Mouse (Mus musculus): ENCODE measurements around the gene Cav2.

Gene Cav2

GRCm38 (mm10) chr6:17314659-17315616, 34.0 kb downstream of the Cav2 start:
- no peak for DNase-seq

GRCm38 (mm10) chr6:17316294-17317166, 35.5 kb downstream of the Cav2 start:
- no peak for DNase-seq

GRCm38 (mm10) chr6:17317167-17317524, 36.2 kb downstream of the Cav2 start:
- no peak for DNase-seq

GRCm38 (mm10) chr6:17317944-17318343, 37.0 kb downstream of the Cav2 start:
- DNase-seq = no peak

- DNase-seq = no peak
These were observed 41.0 kb downstream of the Cav2 start for GRCm38 (mm10) chr6:17321976-17322375.

GRCm38 (mm10) chr6:17327216-17327615, 46.2 kb downstream of the Cav2 start:
- DNase-seq = no peak

- no peak for DNase-seq
These were observed 48.8 kb downstream of the Cav2 start for GRCm38 (mm10) chr6:17329801-17330200.

- DNase-seq = no peak
These were observed 56.7 kb downstream of the Cav2 start for GRCm38 (mm10) chr6:17337724-17338123.
